Mouse (Mus musculus) embryonic facial prominence, embryonic 11.5 days (tissue): ENCODE data around the gene Sost. TPM values are rescaled to one million over a fixed set of nuclear protein-coding genes. Genes with fewer than 3 reads are reported as not detected.
A peak's percentile ranks its signal among the peaks of the same experiment; 100 is the strongest.

Experiments used
- ATAC-seq: fragments of 200-750 bp; cut with Nextera tagmentation; replicated peaks from 2 replicates; pipeline ENCODE4 v1.8.0; 2017; ENCODE audit warnings: low read depth; ENCODE audit not compliant: insufficient number of reproducible peaks, low FRiP score, low TSS enrichment
- DNase-seq: peaks from one replicate; pipeline ENCODE4 v3.0.0-alpha.2; 2015; ENCODE audit warnings: low spot score
- H3K27ac ChIP-seq: fragments of 300-500 bp; sonication (generic); replicated peaks from 2 replicates; pipeline ENCODE4 v1.5.1; 2014; ENCODE audit warnings: mild to moderate bottlenecking, low read depth, low read length, control low read depth
- H3K27me3 ChIP-seq: fragments of 300-500 bp; sonication (generic); 2 replicates; pipeline ENCODE4 v1.6.1; 2014; ENCODE audit warnings: mild to moderate bottlenecking, low read length, moderate library complexity, mixed read lengths; ENCODE audit not compliant: control insufficient read depth, insufficient read depth
- H3K36me3 ChIP-seq: fragments of 300-500 bp; sonication (generic); replicated peaks from 2 replicates; pipeline ENCODE4 v1.6.1; 2014; ENCODE audit warnings: low read depth, mild to moderate bottlenecking, low read length, moderate library complexity, mixed read lengths; ENCODE audit not compliant: control insufficient read depth, insufficient read depth
- H3K4me1 ChIP-seq: fragments of 300-500 bp; sonication (generic); 2 replicates; pipeline ENCODE4 v1.6.1; 2014; ENCODE audit warnings: low read length, mixed read lengths; ENCODE audit not compliant: control insufficient read depth, insufficient read depth
- H3K4me2 ChIP-seq: fragments of 300-500 bp; sonication (generic); 2 replicates; pipeline ENCODE4 v1.6.1; 2014; ENCODE audit warnings: low read depth, mild to moderate bottlenecking, control low read depth, low read length, moderate library complexity
- H3K4me3 ChIP-seq: fragments of 300-500 bp; sonication (generic); 2 replicates; pipeline ENCODE4 v1.5.1; 2014; ENCODE audit warnings: low read depth, low read length, control low read depth
- H3K9ac ChIP-seq: fragments of 300-500 bp; sonication (generic); replicated peaks from 2 replicates; pipeline ENCODE4 v1.6.1; 2014; ENCODE audit warnings: mild to moderate bottlenecking, control low read depth, low read length
- H3K9me3 ChIP-seq: fragments of 300-500 bp; sonication (generic); replicated peaks from 2 replicates; pipeline ENCODE4 v1.6.1; 2016; ENCODE audit warnings: mild to moderate bottlenecking, low read length, inconsistent platforms, mixed read lengths; ENCODE audit not compliant: control insufficient read depth
- WGBS: fragments of 180-500 bp; shearing (Covaris S2); extraction: QIAGEN DNeasy Blood & Tissue Kit; methylation state at CpG from one replicate; pipeline ENCODE4 v1.1.7; 2014; 5-methylcytosine and 5-hydroxymethylcytosine counted together
- polyA plus RNA-seq: library from polyadenylated mRNA; unstranded; fragments of >200 nt; fragmentation: Nextera tagmentation; extraction: Ambion mirVana; gene quantifications from 2 replicates; pipeline ENCODE4 v1.2.1, GENCODE M21; 2014

Gene Sost
- polyA plus RNA-seq, 1 experiment from 2014 or later: not detected

GRCm38 (mm10) chr11:101957476-101957875 lies 9.3 kb downstream of the Sost start:
- Histone ChIP-seq H3K9ac (no peak overlapping the region), H3K4me3 (no peak overlapping the region), H3K27ac (no peak overlapping the region), H3K4me2 (no peak overlapping the region), H3K9me3 (no peaks in the 10 kb centered on the region), H3K4me1 (peaks cover 4% of the 10 kb centered on the region; the same call in 1 of the 2 replicates), H3K27me3 (peaks cover 13% of the 10 kb centered on the region), H3K36me3 (no peaks in the 10 kb centered on the region)
- DNase-seq: no peak
- ATAC-seq: no peak
- 80% methylated on average over 5 of the region's 5 CpGs for WGBS

GRCm38 (mm10) chr11:101953441-101953840 lies 13.4 kb downstream of the Sost start:
- H3K9me3 ChIP-seq: no peaks in the 10 kb centered on the region
- no peak overlapping the region for H3K9ac ChIP-seq
- DNase-seq (no peak), ATAC-seq (no peak)
- no peak overlapping the region for H3K4me2 ChIP-seq
- H3K36me3 ChIP-seq: no peaks in the 10 kb centered on the region
- no peaks in the 10 kb centered on the region; the same call in 1 of the 2 replicates for H3K27me3 ChIP-seq
- WGBS: 67% methylated on average over 4 of the region's 4 CpGs
- no peak overlapping the region for H3K4me3 ChIP-seq
- H3K27ac ChIP-seq: no peak overlapping the region
- peaks cover 4% of the 10 kb centered on the region; the same call in 1 of the 2 replicates for H3K4me1 ChIP-seq

- WGBS: 23% methylated on average over 24 of the region's 24 CpGs
- no peaks in the 10 kb centered on the region for H3K36me3 ChIP-seq
- no peak overlapping the region for H3K4me3 ChIP-seq
- H3K4me2 ChIP-seq: peak overlapping the region; percentile 17; the same call in 1 of the 2 replicates
- ATAC-seq (no peak), DNase-seq (peak; percentile 57)
- peaks cover 4% of the 10 kb centered on the region; the same call in 1 of the 2 replicates for H3K4me1 ChIP-seq
- 0 out of 2 replicates have a peak overlapping the region, but pooled peaks have one; percentile 59 for H3K27ac ChIP-seq
- H3K9ac ChIP-seq: no peak overlapping the region
- no peaks in the 10 kb centered on the region for H3K9me3 ChIP-seq
- no peaks in the 10 kb centered on the region; the same call in 1 of the 2 replicates for H3K27me3 ChIP-seq
These were observed 14.1 kb downstream of the Sost start for GRCm38 (mm10) chr11:101952541-101953341.

- H3K9me3 ChIP-seq: no peaks in the 10 kb centered on the region
- H3K9ac ChIP-seq: no peak overlapping the region
- no peak for ATAC-seq
- DNase-seq: no peak
- H3K27ac ChIP-seq: no peak overlapping the region
- no peak overlapping the region for H3K4me3 ChIP-seq
- H3K4me1 ChIP-seq: peaks cover 4% of the 10 kb centered on the region; the same call in 1 of the 2 replicates
- H3K4me2 ChIP-seq: no peak overlapping the region
- H3K36me3 ChIP-seq: no peaks in the 10 kb centered on the region
- no peaks in the 10 kb centered on the region; the same call in 1 of the 2 replicates for H3K27me3 ChIP-seq
- 89% methylated on average over 5 of the region's 5 CpGs for WGBS
These were observed 16.8 kb downstream of the Sost start for GRCm38 (mm10) chr11:101950021-101950420.

GRCm38 (mm10) chr11:101946525-101946924 lies 20.3 kb downstream of the Sost start:
- DNase-seq: peak; percentile 60

GRCm38 (mm10) chr11:101943055-101943454 lies 23.8 kb downstream of the Sost start:
- H3K4me2 ChIP-seq: no peak overlapping the region
- H3K27ac ChIP-seq: no peak overlapping the region
- 44% methylated on average over 3 of the region's 3 CpGs for WGBS
- peaks cover 2% of the 10 kb centered on the region; the same call in 1 of the 2 replicates for H3K27me3 ChIP-seq
- peaks cover 3% of the 10 kb centered on the region; the same call in 1 of the 2 replicates for H3K4me1 ChIP-seq
- ATAC-seq (no peak), DNase-seq (no peak)
- H3K9me3 ChIP-seq: no peaks in the 10 kb centered on the region
- H3K4me3 ChIP-seq: no peak overlapping the region
- H3K9ac ChIP-seq: no peak overlapping the region
- no peaks in the 10 kb centered on the region for H3K36me3 ChIP-seq

More at GRCm38 (mm10) chr11:101946525-101946924, 20.3 kb downstream of the Sost start:
- H3K4me3 ChIP-seq: no peak overlapping the region
- no peak overlapping the region for H3K4me2 ChIP-seq
- 24% methylated on average over 5 of the region's 5 CpGs for WGBS
- no peak overlapping the region for H3K9ac ChIP-seq
- no peaks in the 10 kb centered on the region for H3K9me3 ChIP-seq
- no peaks in the 10 kb centered on the region for H3K4me1 ChIP-seq
- no peaks in the 10 kb centered on the region for H3K36me3 ChIP-seq
- ATAC-seq: no peak
- no peak overlapping the region for H3K27ac ChIP-seq
- no peaks in the 10 kb centered on the region for H3K27me3 ChIP-seq

- DNase-seq (peak; percentile 54), ATAC-seq (no peak)
- H3K4me1 ChIP-seq: peaks cover 3% of the 10 kb centered on the region
- peaks cover 11% of the 10 kb centered on the region; the same call in 1 of the 2 replicates for H3K27me3 ChIP-seq
- peak overlapping the region; percentile 37 for H3K4me3 ChIP-seq
- peak overlapping the region; percentile 86 for H3K4me2 ChIP-seq
- WGBS: under 1% methylated on average over 32 of the region's 32 CpGs
- H3K9ac ChIP-seq: peak overlapping the region; percentile 57
- no peak overlapping the region for H3K27ac ChIP-seq
- no peaks in the 10 kb centered on the region for H3K9me3 ChIP-seq
- no peaks in the 10 kb centered on the region for H3K36me3 ChIP-seq
These were observed 29.7 kb downstream of the Sost start for GRCm38 (mm10) chr11:101937108-101937507.

- WGBS: 33% methylated on average over 7 of the region's 7 CpGs
- ATAC-seq (no peak), DNase-seq (no peak)
- Histone ChIP-seq H3K27me3 (peaks cover 11% of the 10 kb centered on the region; the same call in 1 of the 2 replicates), H3K4me3 (no peak overlapping the region), H3K36me3 (no peaks in the 10 kb centered on the region), H3K9me3 (no peaks in the 10 kb centered on the region), H3K4me1 (peaks cover 3% of the 10 kb centered on the region), H3K4me2 (no peak overlapping the region), H3K9ac (no peak overlapping the region), H3K27ac (no peak overlapping the region)
These were observed 30.4 kb downstream of the Sost start for GRCm38 (mm10) chr11:101936421-101936820.
